In the genomic region with DNA sequence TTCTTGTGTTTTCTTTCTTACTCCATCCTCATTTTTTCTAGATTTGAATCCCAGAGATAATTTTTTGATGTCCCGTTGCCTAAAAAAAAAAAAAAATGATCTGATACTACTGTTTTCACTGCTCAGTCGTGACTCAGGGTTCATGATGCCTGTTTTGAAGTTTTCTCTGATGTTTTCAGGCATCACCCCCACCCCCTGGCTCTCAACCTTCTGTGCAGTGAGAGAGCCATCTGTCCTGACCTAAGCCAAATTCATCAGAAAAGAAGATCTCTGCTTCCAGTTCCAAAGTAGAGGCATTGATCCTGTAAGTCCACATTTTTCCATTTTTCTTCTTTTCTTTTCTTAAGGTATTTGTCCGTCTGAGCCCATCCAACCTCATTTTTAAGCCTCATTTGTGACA, we compare ENCODE assay signal across 15 mouse cellular contexts.
"Had no signal": no experiment of that assay in that cellular context is flagged by ENCODE, and none has a peak within 500 bp of the region (broad histone marks: within the 10 kb centered on the region; RNA-seq: fewer than 3 reads in every experiment).

No protein-coding gene starts in this region.

- H3K27me3 ChIP-seq: kidney, embryonic 15.5 days; limb, embryonic 12.5 days; liver, embryonic 13.5 days; lung, embryonic 15.5 days; midbrain, embryonic 12.5 days; neural tube, embryonic 13.5 days; stomach, embryonic 15.5 days had no signal

- H3K4me1 ChIP-seq: kidney, embryonic 15.5 days; limb, embryonic 12.5 days; liver, embryonic 13.5 days; lung, embryonic 15.5 days; midbrain, embryonic 12.5 days; neural tube, embryonic 13.5 days; stomach, embryonic 15.5 days had no signal

- DNase-seq: kidney, postnatal 14 days; liver; liver, embryonic 13.5 days; liver, postnatal 0 days; lung, postnatal 14 days; retina, postnatal 1 day; thymus, adult 2 months; thymus, postnatal 25 days had no signal

- ATAC-seq: liver, postnatal 0 days; midbrain, embryonic 16.5 days had no signal

- H3K27ac ChIP-seq: kidney, embryonic 15.5 days; limb, embryonic 12.5 days; liver, embryonic 13.5 days; lung, embryonic 15.5 days; midbrain, embryonic 12.5 days; neural tube, embryonic 13.5 days; stomach, embryonic 15.5 days had no signal

- H3K4me2 ChIP-seq: kidney, embryonic 15.5 days; limb, embryonic 12.5 days; liver, embryonic 13.5 days; lung, embryonic 15.5 days; midbrain, embryonic 12.5 days; neural tube, embryonic 13.5 days; stomach, embryonic 15.5 days had no signal

- H3K36me3 ChIP-seq: kidney, embryonic 15.5 days; limb, embryonic 12.5 days; liver, embryonic 13.5 days; lung, embryonic 15.5 days; midbrain, embryonic 12.5 days; neural tube, embryonic 13.5 days; stomach, embryonic 15.5 days had no signal

- H3K9me3 ChIP-seq: kidney, embryonic 15.5 days; limb, embryonic 12.5 days; liver, embryonic 13.5 days; lung, embryonic 15.5 days; midbrain, embryonic 12.5 days; neural tube, embryonic 13.5 days; stomach, embryonic 15.5 days had no signal

- H3K4me3 ChIP-seq: kidney, embryonic 15.5 days; limb, embryonic 12.5 days; liver, embryonic 13.5 days; lung, embryonic 15.5 days; midbrain, embryonic 12.5 days; neural tube, embryonic 13.5 days; stomach, embryonic 15.5 days had no signal

- H3K9ac ChIP-seq: kidney, embryonic 15.5 days; limb, embryonic 12.5 days; liver, embryonic 13.5 days; liver, postnatal 0 days; lung, embryonic 15.5 days; midbrain, embryonic 12.5 days; neural tube, embryonic 13.5 days; stomach, embryonic 15.5 days had no signal
